In the genomic region with DNA sequence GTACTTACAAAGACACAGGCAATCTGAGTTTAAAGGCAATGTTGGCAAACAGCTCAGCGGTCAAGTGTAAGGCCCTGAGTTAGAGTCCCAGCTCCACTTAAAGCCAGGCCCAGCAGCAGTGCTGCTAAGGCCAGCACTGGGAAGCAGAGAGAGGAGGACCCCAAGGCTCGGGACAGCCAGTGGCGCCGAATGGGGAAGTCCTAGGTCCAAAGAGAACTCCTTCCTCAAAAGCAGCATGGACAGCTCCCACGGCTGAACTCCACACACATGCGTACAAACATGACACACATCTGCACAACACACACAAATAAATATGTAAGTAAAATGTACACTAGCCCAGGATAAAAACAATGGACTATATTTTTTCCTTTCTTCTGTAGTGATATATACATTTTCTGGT, we compare ENCODE assay signal across 21 mouse cellular contexts.
"Had no signal": no experiment of that assay in that cellular context is flagged by ENCODE, and none has a peak within 500 bp of the region (broad histone marks: within the 10 kb centered on the region; RNA-seq: fewer than 3 reads in every experiment).

No protein-coding gene starts in this region.

- H3K4me3 ChIP-seq: limb, embryonic 12.5 days; limb, embryonic 15.5 days; midbrain, embryonic 12.5 days; stomach, embryonic 15.5 days had no signal

- H3K27ac ChIP-seq: kidney, postnatal 0 days; limb, embryonic 12.5 days; limb, embryonic 15.5 days; liver, embryonic 14.5 days; macrophage; midbrain, embryonic 12.5 days; stomach, embryonic 15.5 days had no signal

- H3K9ac ChIP-seq: limb, embryonic 12.5 days; limb, embryonic 15.5 days; liver, embryonic 14.5 days; liver, postnatal 0 days; lung, embryonic 14.5 days; midbrain, embryonic 12.5 days; stomach, embryonic 15.5 days had no signal

- ATAC-seq: intestine, postnatal 0 days; liver, postnatal 0 days; lung, postnatal 0 days; midbrain, embryonic 16.5 days had no signal

- DNase-seq: kidney, adult 2 months; kidney, postnatal 25 days; layer of hippocampus, postnatal 36 days; left cerebral cortex, postnatal 4 days; liver, postnatal 0 days; lung, embryonic 14.5 days; retina, postnatal 1 day; right cerebral cortex, postnatal 25 days; spleen, adult 18-20 months; thymus, postnatal 25 days had no signal

- H3K27me3 ChIP-seq: limb, embryonic 12.5 days; limb, embryonic 15.5 days; midbrain, embryonic 12.5 days; stomach, embryonic 15.5 days had no signal

- H3K4me2 ChIP-seq: limb, embryonic 12.5 days; limb, embryonic 15.5 days; liver, embryonic 11.5 days; lung, embryonic 14.5 days; midbrain, embryonic 12.5 days; stomach, embryonic 15.5 days had no signal

- H3K9me3 ChIP-seq: limb, embryonic 12.5 days; limb, embryonic 15.5 days; midbrain, embryonic 12.5 days; stomach, embryonic 15.5 days had no signal

- H3K4me1 ChIP-seq: midbrain, embryonic 12.5 days had no signal

- H3K36me3 ChIP-seq: midbrain, embryonic 12.5 days had no signal
